8 mouse cellular contexts compared by ENCODE assay signal in the genomic region with DNA sequence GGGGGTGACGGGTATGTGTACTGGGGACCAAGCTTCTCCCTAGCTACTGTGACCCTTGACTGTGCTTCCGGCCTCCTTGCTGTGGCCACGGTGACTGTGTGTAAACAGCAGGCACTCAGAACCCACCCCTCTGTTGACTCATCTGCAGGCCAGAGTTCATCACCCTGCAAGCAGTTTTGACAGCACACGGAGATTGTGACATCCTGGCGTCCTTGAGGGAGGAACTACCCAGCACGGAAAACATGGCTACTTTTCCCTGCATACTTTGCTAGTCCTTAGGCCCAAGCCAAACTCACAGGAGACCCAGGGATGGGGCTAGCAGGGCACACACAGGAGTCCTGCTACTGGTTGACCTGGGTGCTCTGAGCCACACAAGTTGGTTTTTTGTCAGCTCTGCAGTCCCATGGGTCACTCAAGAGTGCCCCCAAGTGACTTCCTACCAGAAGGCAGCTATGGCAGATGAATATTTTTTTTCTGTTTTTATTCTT. TPM values are rescaled to one million over a fixed set of nuclear protein-coding genes. Genes with fewer than 3 reads are reported as not detected.
A peak's percentile ranks its signal among the peaks of the same experiment; 100 is the strongest.
DNase-seq lines count a peak whose midpoint lies in the region; ATAC-seq and TF ChIP-seq lines count a peak whose summit lies in the region.

No protein-coding gene starts in this region.

- no peak overlapping the region for H3K9ac ChIP-seq in hindbrain, embryonic 11.5 days (ENCODE audit: low read depth, low read length)
- no peak overlapping the region for H3K9ac ChIP-seq in hindbrain, embryonic 12.5 days
- H3K9ac ChIP-seq in ES-Bruce4 (ENCODE audit: low read depth, poor library complexity, severe bottlenecking) = no peak overlapping the region
- no peak overlapping the region for H3K9ac ChIP-seq in heart, adult 2 months (ENCODE audit: low read depth, low read length)
- H3K9ac ChIP-seq in liver, embryonic 11.5 days (ENCODE audit: low read depth, low read length) = no peak overlapping the region

- peak; percentile 27 for DNase-seq in hindbrain, embryonic 11.5 days (ENCODE audit: low spot score)
- peak; percentile 58 to 76 for DNase-seq in heart, adult 2 months
- no peak for DNase-seq in liver, embryonic 11.5 days (ENCODE audit: low spot score)
- DNase-seq in splenic B cell, adult 2 months (ENCODE audit: low read depth, low spot score) = peak; percentile 57
- DNase-seq in layer of hippocampus, postnatal 36 days = no peak
- no peak for DNase-seq in left cerebral cortex, adult 11 months (ENCODE audit: low spot score)

- peaks cover 3% of the 10 kb centered on the region for H3K79me2 ChIP-seq in heart, adult 2 months (replicated peaks; ENCODE audit: control insufficient read depth, insufficient read depth, low read length)

- no peak overlapping the region for H3K4me3 ChIP-seq in hindbrain, embryonic 11.5 days (ENCODE audit: low read depth, low read length)
- H3K4me3 ChIP-seq in hindbrain, embryonic 12.5 days = no peak overlapping the region
- no peak overlapping the region for H3K4me3 ChIP-seq in ES-Bruce4 (ENCODE audit: low read depth, low read length)
- no peak overlapping the region for H3K4me3 ChIP-seq in heart, adult 2 months
- H3K4me3 ChIP-seq in liver, embryonic 11.5 days (ENCODE audit: low read depth, low read length) = peak overlapping the region; percentile 6; the same call in 1 of the 2 replicates

- H3K27ac ChIP-seq in hindbrain, embryonic 11.5 days (ENCODE audit: low read depth, low read length) = no peak overlapping the region
- H3K27ac ChIP-seq in hindbrain, embryonic 12.5 days = no peak overlapping the region
- no peak overlapping the region for H3K27ac ChIP-seq in ES-Bruce4 (ENCODE audit: insufficient read depth, low read length)
- H3K27ac ChIP-seq in heart, adult 2 months = peak overlapping the region; percentile 40
- H3K27ac ChIP-seq in liver, embryonic 11.5 days (ENCODE audit: low read depth, low read length) = peak overlapping the region; percentile 87

- no peak for TF ChIP-seq POLR2A in ES-Bruce4 (IDR thresholded peaks at IDR 0.05; ENCODE audit: insufficient read depth, low read length)
- no peak for TF ChIP-seq POLR2A in heart, adult 2 months (IDR thresholded peaks at IDR 0.05; ENCODE audit: insufficient read depth, low read depth, low read length)

- H3K9me3 ChIP-seq in hindbrain, embryonic 11.5 days (ENCODE audit: control insufficient read depth, low read length) = no peaks in the 10 kb centered on the region
- H3K9me3 ChIP-seq in hindbrain, embryonic 12.5 days (replicated peaks) = no peaks in the 10 kb centered on the region
- H3K9me3 ChIP-seq in ES-Bruce4 (replicated peaks; ENCODE audit: control insufficient read depth, insufficient read depth, low read length, poor library complexity, severe bottlenecking) = no peaks in the 10 kb centered on the region
- H3K9me3 ChIP-seq in liver, embryonic 11.5 days (ENCODE audit: control insufficient read depth, low read length) = no peaks in the 10 kb centered on the region

- intact Hi-C loops in heart, adult 2 months (cut with DNase I) = loop anchor here (10.0 kb wide), 1 partner anchor 51 kb away; a partner anchor contains a TSS

- H3K27me3 ChIP-seq in hindbrain, embryonic 11.5 days (ENCODE audit: control insufficient read depth, insufficient read depth, low read length) = no peaks in the 10 kb centered on the region
- H3K27me3 ChIP-seq in hindbrain, embryonic 12.5 days = no peaks in the 10 kb centered on the region
- no peaks in the 10 kb centered on the region for H3K27me3 ChIP-seq in ES-Bruce4 (ENCODE audit: control insufficient read depth, insufficient read depth, low read length, poor library complexity, severe bottlenecking)
- H3K27me3 ChIP-seq in heart, adult 2 months (ENCODE audit: control insufficient read depth, insufficient read depth, low read length) = no peaks in the 10 kb centered on the region
- H3K27me3 ChIP-seq in liver, embryonic 11.5 days (replicated peaks; ENCODE audit: control insufficient read depth, insufficient read depth, low read length) = no peaks in the 10 kb centered on the region
- no peaks in the 10 kb centered on the region for H3K27me3 ChIP-seq in splenic B cell, adult 2 months (ENCODE audit: control insufficient read depth, insufficient read depth, low read length, poor library complexity, severe bottlenecking)

- peak; percentile 27 for TF ChIP-seq CTCF in ES-Bruce4 (IDR thresholded peaks at IDR 0.05; ENCODE audit: low read depth, low read length)
- TF ChIP-seq CTCF in heart, adult 2 months (IDR thresholded peaks at IDR 0.05) = peak; percentile 76

- no peak overlapping the region for H3K4me2 ChIP-seq in hindbrain, embryonic 11.5 days (replicated peaks; ENCODE audit: low read depth, low read length)
- no peak overlapping the region for H3K4me2 ChIP-seq in hindbrain, embryonic 12.5 days (replicated peaks)
- H3K4me2 ChIP-seq in liver, embryonic 11.5 days = peak overlapping the region; percentile 36

- H3K4me1 ChIP-seq in hindbrain, embryonic 11.5 days (replicated peaks; ENCODE audit: control insufficient read depth, insufficient read depth, low read length) = peaks cover 5% of the 10 kb centered on the region; the same call in 1 of the 2 replicates
- peaks cover 26% of the 10 kb centered on the region for H3K4me1 ChIP-seq in hindbrain, embryonic 12.5 days
- H3K4me1 ChIP-seq in ES-Bruce4 (ENCODE audit: control insufficient read depth, insufficient read depth, low read length) = no peaks in the 10 kb centered on the region
- H3K4me1 ChIP-seq in heart, adult 2 months (ENCODE audit: control insufficient read depth, insufficient read depth, low read length) = peaks cover 36% of the 10 kb centered on the region
- peaks cover 69% of the 10 kb centered on the region for H3K4me1 ChIP-seq in liver, embryonic 11.5 days (replicated peaks; ENCODE audit: control insufficient read depth, insufficient read depth, low read length)

- TF ChIP-seq EP300 in ES-Bruce4 (IDR thresholded peaks at IDR 0.05; ENCODE audit: insufficient read depth, low read depth, low read length) = no peak
- peak; percentile 39; the same call in 1 of the 2 replicates for TF ChIP-seq EP300 in heart, adult 2 months (IDR thresholded peaks at IDR 0.05; ENCODE audit: insufficient read depth, low read depth, low read length)

- ATAC-seq in hindbrain, embryonic 11.5 days (ENCODE audit: low FRiP score) = no peak
- ATAC-seq in hindbrain, embryonic 12.5 days (ENCODE audit: low FRiP score) = no peak
- no peak for ATAC-seq in liver, embryonic 11.5 days (replicated peaks; ENCODE audit: low FRiP score)

- no peaks in the 10 kb centered on the region for H3K36me3 ChIP-seq in hindbrain, embryonic 11.5 days (ENCODE audit: control insufficient read depth, insufficient read depth, low read length)
- H3K36me3 ChIP-seq in hindbrain, embryonic 12.5 days = no peaks in the 10 kb centered on the region
- H3K36me3 ChIP-seq in ES-Bruce4 (ENCODE audit: control insufficient read depth, insufficient read depth, low read length, poor library complexity, severe bottlenecking) = no peaks in the 10 kb centered on the region
- no peaks in the 10 kb centered on the region; the same call in 1 of the 2 replicates for H3K36me3 ChIP-seq in heart, adult 2 months (ENCODE audit: control insufficient read depth, insufficient read depth, low read length)
- H3K36me3 ChIP-seq in liver, embryonic 11.5 days (ENCODE audit: control insufficient read depth, insufficient read depth, low read length) = peaks cover 3% of the 10 kb centered on the region; the same call in 1 of the 2 replicates
- no peaks in the 10 kb centered on the region; the same call in 1 of the 2 replicates for H3K36me3 ChIP-seq in splenic B cell, adult 2 months (ENCODE audit: control insufficient read depth, insufficient read depth, low read length, poor library complexity, severe bottlenecking)

- WGBS in hindbrain, embryonic 11.5 days = 71% methylated on average over 6 of the region's 6 CpGs
- 68% methylated on average over 6 of the region's 6 CpGs for WGBS in hindbrain, embryonic 12.5 days
- WGBS in heart, adult 2 months = 21% methylated on average over 6 of the region's 6 CpGs
- WGBS in liver, embryonic 11.5 days = 49% methylated on average over 6 of the region's 6 CpGs

RNA-seq across cellular contexts. Expression of a gene that starts 5.0 kb away (rescaled TPM):
- polyA plus RNA-seq in hindbrain, embryonic 11.5 days (2014; fragmentation: Nextera tagmentation; extraction: Ambion mirVana) = 15.4 and 16.5 TPM in 2 replicates
- 19.0 and 19.4 TPM in 2 replicates for polyA plus RNA-seq in hindbrain, embryonic 12.5 days (2016; fragmentation: Nextera tagmentation; extraction: Ambion mirVana)
- polyA plus RNA-seq in ES-Bruce4 (2011; ENCODE audit: insufficient read depth, insufficient read length, low read depth, missing spikeins) = 12.4 and 13.2 TPM in 2 replicates
- total RNA-seq in heart, adult 2 months (2021) = 10 to 100 TPM in 1 of 2 experiments, 1 to 10 TPM in 1; 9.6 to 12.0 TPM
- 12.7 and 13.8 TPM in 2 replicates for polyA plus RNA-seq in heart, adult 2 months (2012; rRNA removed)
- polyA plus RNA-seq in liver, embryonic 11.5 days (2014; fragmentation: Nextera tagmentation; extraction: Ambion mirVana) = 20.3 and 20.7 TPM in 2 replicates
- 10 to 100 TPM; 18.6 to 23.4 TPM for total RNA-seq in layer of hippocampus, postnatal 36 days (2021)

RNA-seq across cellular contexts. Expression of a gene that starts 16.5 kb away (rescaled TPM):
- 48.3 and 52.6 TPM in 2 replicates for polyA plus RNA-seq in hindbrain, embryonic 11.5 days (2014; fragmentation: Nextera tagmentation; extraction: Ambion mirVana)
- 47.1 and 48.5 TPM in 2 replicates for polyA plus RNA-seq in hindbrain, embryonic 12.5 days (2016; fragmentation: Nextera tagmentation; extraction: Ambion mirVana)
- polyA plus RNA-seq in ES-Bruce4 (2011; ENCODE audit: insufficient read depth, insufficient read length, low read depth, missing spikeins) = 57.4 and 63.5 TPM in 2 replicates
- total RNA-seq in heart, adult 2 months (2021) = 10 to 100 TPM; 80.4 to 99.4 TPM
- polyA plus RNA-seq in heart, adult 2 months (2012; rRNA removed) = 111 and 121 TPM in 2 replicates
- 68.8 and 75.2 TPM in 2 replicates for polyA plus RNA-seq in liver, embryonic 11.5 days (2014; fragmentation: Nextera tagmentation; extraction: Ambion mirVana)
- 10 to 100 TPM; 38.2 to 38.3 TPM for total RNA-seq in layer of hippocampus, postnatal 36 days (2021)

RNA-seq across cellular contexts. Expression of a gene that starts 16.7 kb away (rescaled TPM):
- 226 and 243 TPM in 2 replicates for polyA plus RNA-seq in hindbrain, embryonic 11.5 days (2014; fragmentation: Nextera tagmentation; extraction: Ambion mirVana)
- polyA plus RNA-seq in hindbrain, embryonic 12.5 days (2016; fragmentation: Nextera tagmentation; extraction: Ambion mirVana) = 313 and 334 TPM in 2 replicates
- polyA plus RNA-seq in ES-Bruce4 (2011; ENCODE audit: insufficient read depth, insufficient read length, low read depth, missing spikeins) = 80.5 and 87.3 TPM in 2 replicates
- 100 to 1,000 TPM; 116 to 135 TPM for total RNA-seq in heart, adult 2 months (2021)
- 179 and 201 TPM in 2 replicates for polyA plus RNA-seq in heart, adult 2 months (2012; rRNA removed)
- 261 and 285 TPM in 2 replicates for polyA plus RNA-seq in liver, embryonic 11.5 days (2014; fragmentation: Nextera tagmentation; extraction: Ambion mirVana)
- total RNA-seq in layer of hippocampus, postnatal 36 days (2021) = 100 to 1,000 TPM; 436 to 447 TPM

RNA-seq across cellular contexts. Expression of a gene that starts 33.6 kb away (rescaled TPM):
- 814 and 839 TPM in 2 replicates for polyA plus RNA-seq in hindbrain, embryonic 11.5 days (2014; fragmentation: Nextera tagmentation; extraction: Ambion mirVana)
- polyA plus RNA-seq in hindbrain, embryonic 12.5 days (2016; fragmentation: Nextera tagmentation; extraction: Ambion mirVana) = 633 and 755 TPM in 2 replicates
- 1,157 and 1,272 TPM in 2 replicates for polyA plus RNA-seq in ES-Bruce4 (2011; ENCODE audit: insufficient read depth, insufficient read length, low read depth, missing spikeins)
- 1,000 to 10,000 TPM; 1,480 to 1,595 TPM for total RNA-seq in heart, adult 2 months (2021)
- 439 and 626 TPM in 2 replicates for polyA plus RNA-seq in heart, adult 2 months (2012; rRNA removed)
- 1,024 and 1,077 TPM in 2 replicates for polyA plus RNA-seq in liver, embryonic 11.5 days (2014; fragmentation: Nextera tagmentation; extraction: Ambion mirVana)
- total RNA-seq in layer of hippocampus, postnatal 36 days (2021) = 100 to 1,000 TPM; 947 to 957 TPM

RNA-seq across cellular contexts. Expression of a gene that starts 37.7 kb away (rescaled TPM):
- polyA plus RNA-seq in hindbrain, embryonic 11.5 days (2014; fragmentation: Nextera tagmentation; extraction: Ambion mirVana) = 129 and 136 TPM in 2 replicates
- polyA plus RNA-seq in hindbrain, embryonic 12.5 days (2016; fragmentation: Nextera tagmentation; extraction: Ambion mirVana) = 118 TPM in 2 replicates
- 40.0 and 43.7 TPM in 2 replicates for polyA plus RNA-seq in ES-Bruce4 (2011; ENCODE audit: insufficient read depth, insufficient read length, low read depth, missing spikeins)
- 100 to 1,000 TPM; 111 to 118 TPM for total RNA-seq in heart, adult 2 months (2021)
- polyA plus RNA-seq in heart, adult 2 months (2012; rRNA removed) = 129 and 145 TPM in 2 replicates
- polyA plus RNA-seq in liver, embryonic 11.5 days (2014; fragmentation: Nextera tagmentation; extraction: Ambion mirVana) = 113 and 120 TPM in 2 replicates
- 100 to 1,000 TPM in 1 of 2 experiments, 10 to 100 TPM in 1; 97.5 to 102 TPM for total RNA-seq in layer of hippocampus, postnatal 36 days (2021)

Comparison
In these comparisons a context has a peak if more than half of its experiments do, and no peak if none do; other contexts are left out.
1. DNase-seq: peak in hindbrain, embryonic 11.5 days (single experiment), heart, adult 2 months (2 of 2) and splenic B cell, adult 2 months (single experiment); none in liver, embryonic 11.5 days (single experiment), layer of hippocampus, postnatal 36 days (0 of 2) and left cerebral cortex, adult 11 months (single experiment).
2. H3K27ac ChIP-seq: peak in heart, adult 2 months (single experiment) and liver, embryonic 11.5 days (single experiment); none in hindbrain, embryonic 11.5 days (single experiment), hindbrain, embryonic 12.5 days (single experiment) and ES-Bruce4 (single experiment).